Mouse (Mus musculus) midbrain, embryonic 15.5 days (tissue): ENCODE measurements at regions not wholly inside any gene's neighbourhood (a gene's known extent, or its start where the extent isn't known, plus 50 kb on each side); places are given as distances from the start of the nearest gene placed in this dataset.
"Not testable (repeated sequence)": the region's sequence is repeated elsewhere in the genome, so short reads cannot be mapped to it uniquely, and the experiment has no call there.

Source experiments
- ATAC-seq: fragments of 200-750 bp; cut with Nextera tagmentation; replicated peaks from 2 replicates; pipeline ENCODE4 v1.8.0; 2017; ENCODE audit warnings: moderate TSS enrichment
- H3K27ac ChIP-seq: fragments of 300-500 bp; sonication (generic); 2 replicates; pipeline ENCODE4 v1.5.1; 2015; ENCODE audit warnings: mild to moderate bottlenecking, inconsistent platforms
- H3K27me3 ChIP-seq: fragments of 300-500 bp; sonication (generic); replicated peaks from 2 replicates; pipeline ENCODE4 v1.6.1; 2015; ENCODE audit warnings: inconsistent platforms
- H3K36me3 ChIP-seq: fragments of 300-500 bp; sonication (generic); replicated peaks from 2 replicates; pipeline ENCODE4 v1.6.1; 2015; ENCODE audit warnings: inconsistent platforms
- H3K4me1 ChIP-seq: fragments of 300-500 bp; sonication (generic); 2 replicates; pipeline ENCODE4 v1.6.1; 2015; ENCODE audit warnings: inconsistent platforms
- H3K4me2 ChIP-seq: fragments of 300-500 bp; sonication (generic); 2 replicates; pipeline ENCODE4 v1.6.1; 2015; ENCODE audit warnings: inconsistent platforms, mild to moderate bottlenecking, moderate library complexity
- H3K4me3 ChIP-seq: fragments of 300-500 bp; sonication (generic); 2 replicates; pipeline ENCODE4 v1.5.1; 2015; ENCODE audit warnings: mild to moderate bottlenecking, inconsistent platforms
- H3K9ac ChIP-seq: fragments of 300-500 bp; sonication (generic); 2 replicates; pipeline ENCODE4 v1.6.1; 2015; ENCODE audit warnings: mild to moderate bottlenecking, inconsistent platforms
- H3K9me3 ChIP-seq: fragments of 300-500 bp; sonication (generic); 2 replicates; pipeline ENCODE4 v1.6.1; 2016; ENCODE audit warnings: inconsistent platforms
- WGBS: fragments of 180-500 bp; shearing (Covaris S2); methylation state at CpG from one replicate; pipeline ENCODE4 v1.1.7; 2015; ENCODE audit warnings: mixed read lengths; 5-methylcytosine and 5-hydroxymethylcytosine counted together

DNA sequence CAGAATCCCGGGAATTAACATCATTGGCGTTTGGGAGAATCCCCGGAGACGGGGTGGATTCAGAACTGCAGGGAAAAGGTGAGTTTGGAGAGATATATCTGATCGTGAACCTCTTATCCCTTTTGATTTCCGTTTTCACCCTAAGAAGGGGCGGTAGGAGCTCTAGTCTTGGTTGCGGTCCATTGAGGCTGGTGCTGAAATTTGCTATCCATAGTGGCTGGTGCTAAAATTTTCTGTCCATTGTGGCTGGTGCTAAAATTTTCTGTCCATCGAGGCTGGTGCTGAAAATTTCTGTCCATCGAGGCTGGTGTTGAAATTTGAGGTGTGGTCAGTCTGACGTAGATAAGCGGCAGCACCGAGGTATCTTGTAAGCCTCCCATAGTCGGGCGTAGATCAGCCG is 834.1 kb upstream of the Snrpn start:
- not testable (repeated sequence) for H3K9ac ChIP-seq, H3K9me3 ChIP-seq, H3K4me3 ChIP-seq, H3K4me1 ChIP-seq, ATAC-seq, H3K36me3 ChIP-seq, H3K27ac ChIP-seq, H3K4me2 ChIP-seq, H3K27me3 ChIP-seq
- 77% methylated on average over 16 of the region's 16 CpGs for WGBS

DNA sequence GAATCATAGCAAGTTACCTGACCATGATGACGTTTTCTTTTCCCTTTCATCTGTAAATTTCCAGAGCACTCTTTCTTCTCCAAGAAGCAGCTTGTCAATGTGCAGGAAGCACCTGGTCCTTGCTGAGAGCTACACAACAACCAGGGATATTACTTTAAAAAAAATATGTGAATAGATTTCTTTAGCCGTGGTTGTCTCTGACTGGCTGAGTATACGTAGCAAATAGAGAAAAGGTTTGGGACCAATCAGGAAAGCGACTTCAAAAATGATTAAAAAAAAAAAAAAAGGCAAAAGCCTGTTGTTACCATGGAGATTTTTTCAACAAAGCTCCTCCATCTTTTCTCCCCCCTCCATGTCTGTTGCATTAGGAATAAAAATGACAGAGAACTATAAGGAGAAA is 821.2 kb upstream of the Snrpn start:
- no peaks in the 10 kb centered on the region for H3K9me3 ChIP-seq
- H3K36me3 ChIP-seq, result no peaks in the 10 kb centered on the region
- no peaks in the 10 kb centered on the region for H3K27me3 ChIP-seq
- no peaks in the 10 kb centered on the region for H3K4me1 ChIP-seq
- no peak overlapping the region for H3K9ac ChIP-seq
- peak overlapping the region; percentile 15 for H3K4me3 ChIP-seq
- WGBS, result 58% methylated on average over 4 of the region's 4 CpGs
- peak; percentile 69 for ATAC-seq
- peak overlapping the region; percentile 74 for H3K27ac ChIP-seq
- peak overlapping the region; percentile 24 for H3K4me2 ChIP-seq

DNA sequence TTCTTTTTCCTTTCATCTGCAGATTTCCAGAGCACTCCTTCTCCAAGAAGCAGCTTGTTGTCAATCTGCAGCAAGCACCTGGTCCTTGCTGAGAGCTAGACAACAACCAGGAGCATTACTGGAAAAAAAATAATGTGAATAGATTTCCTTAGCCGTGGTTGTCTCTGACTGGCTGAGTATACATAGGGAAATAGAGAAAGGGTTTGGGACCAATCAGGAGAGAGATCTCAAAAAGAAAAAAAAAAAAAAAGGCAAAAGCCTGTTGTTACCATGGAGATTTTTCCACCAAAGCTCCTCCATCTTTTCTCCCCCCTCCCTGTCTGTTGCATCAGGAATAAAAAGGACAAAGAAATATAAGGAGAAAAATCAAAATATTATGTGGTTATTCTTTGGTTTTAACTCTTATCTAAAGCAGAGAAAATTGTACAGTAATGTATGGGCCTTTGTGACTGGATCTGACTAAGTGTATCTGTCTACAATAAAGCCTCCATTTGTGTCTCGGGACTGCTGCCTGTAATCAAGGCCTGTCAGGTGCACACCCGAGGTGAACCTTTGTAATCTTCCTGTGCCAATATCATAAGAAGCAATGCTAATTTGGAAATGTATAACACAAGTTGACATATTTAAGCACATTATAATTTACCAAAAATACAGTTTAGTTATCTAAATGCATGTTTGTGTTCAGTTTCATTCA is 799.9 kb upstream of the Snrpn start:
- no peak overlapping the region for H3K9ac ChIP-seq
- 57% methylated on average over 3 of the region's 3 CpGs for WGBS
- ATAC-seq, result peak; percentile 89
- no peaks in the 10 kb centered on the region for H3K4me1 ChIP-seq
- H3K9me3 ChIP-seq, result no peaks in the 10 kb centered on the region
- peak overlapping the region; percentile 28 for H3K4me3 ChIP-seq
- H3K36me3 ChIP-seq, result no peaks in the 10 kb centered on the region
- H3K4me2 ChIP-seq, result peak overlapping the region; percentile 32
- H3K27me3 ChIP-seq, result no peaks in the 10 kb centered on the region
- peak overlapping the region; percentile 58; the same call in 1 of the 2 replicates for H3K27ac ChIP-seq
